Mouse (Mus musculus) midbrain, embryonic 12.5 days (tissue): ENCODE results near the gene Trim46. TPM values are rescaled to one million over a fixed set of nuclear protein-coding genes. Genes with fewer than 3 reads are reported as not detected.

Experiments
- ATAC-seq: fragments of 200-750 bp; cut with Nextera tagmentation; 2 replicates; pipeline ENCODE4 v1.8.0; 2017; ENCODE audit warnings: low read depth, moderate TSS enrichment, moderate library complexity; ENCODE audit not compliant: low FRiP score
- H3K27ac ChIP-seq: fragments of 300-500 bp; sonication (generic); replicated peaks from 2 replicates; pipeline ENCODE4 v1.5.1; 2016; ENCODE audit warnings: mild to moderate bottlenecking
- H3K27me3 ChIP-seq: fragments of 300-500 bp; sonication (generic); 2 replicates; pipeline ENCODE4 v1.6.1; 2016; ENCODE audit warnings: mild to moderate bottlenecking
- H3K36me3 ChIP-seq: fragments of 300-500 bp; sonication (generic); 2 replicates; pipeline ENCODE4 v1.6.1; 2016
- H3K4me1 ChIP-seq: fragments of 300-500 bp; sonication (generic); 2 replicates; pipeline ENCODE4 v1.6.1; 2016
- H3K4me2 ChIP-seq: fragments of 300-500 bp; sonication (generic); replicated peaks from 2 replicates; pipeline ENCODE4 v1.6.1; 2016; ENCODE audit warnings: mild to moderate bottlenecking, moderate library complexity
- H3K4me3 ChIP-seq: fragments of 300-500 bp; sonication (generic); 2 replicates; pipeline ENCODE4 v1.5.1; 2016; ENCODE audit warnings: mild to moderate bottlenecking
- H3K9ac ChIP-seq: fragments of 300-500 bp; sonication (generic); replicated peaks from 2 replicates; pipeline ENCODE4 v1.6.1; 2016; ENCODE audit warnings: mild to moderate bottlenecking, moderate library complexity
- H3K9me3 ChIP-seq: fragments of 300-500 bp; sonication (generic); 2 replicates; pipeline ENCODE4 v1.6.1; 2016; ENCODE audit warnings: mild to moderate bottlenecking
- WGBS: fragments of 180-500 bp; shearing (Covaris S2); methylation state at CpG from one replicate; pipeline ENCODE4 v1.1.7; 2016; 5-methylcytosine and 5-hydroxymethylcytosine counted together
- polyA plus RNA-seq: library from polyadenylated mRNA; unstranded; fragments of >200 nt; fragmentation: Nextera tagmentation; extraction: Ambion mirVana; gene quantifications from 2 replicates; pipeline ENCODE4 v1.2.1, GENCODE M21; 2016

Gene Trim46
- 25.1 and 25.5 TPM in 2 replicates for polyA plus RNA-seq

DNA sequence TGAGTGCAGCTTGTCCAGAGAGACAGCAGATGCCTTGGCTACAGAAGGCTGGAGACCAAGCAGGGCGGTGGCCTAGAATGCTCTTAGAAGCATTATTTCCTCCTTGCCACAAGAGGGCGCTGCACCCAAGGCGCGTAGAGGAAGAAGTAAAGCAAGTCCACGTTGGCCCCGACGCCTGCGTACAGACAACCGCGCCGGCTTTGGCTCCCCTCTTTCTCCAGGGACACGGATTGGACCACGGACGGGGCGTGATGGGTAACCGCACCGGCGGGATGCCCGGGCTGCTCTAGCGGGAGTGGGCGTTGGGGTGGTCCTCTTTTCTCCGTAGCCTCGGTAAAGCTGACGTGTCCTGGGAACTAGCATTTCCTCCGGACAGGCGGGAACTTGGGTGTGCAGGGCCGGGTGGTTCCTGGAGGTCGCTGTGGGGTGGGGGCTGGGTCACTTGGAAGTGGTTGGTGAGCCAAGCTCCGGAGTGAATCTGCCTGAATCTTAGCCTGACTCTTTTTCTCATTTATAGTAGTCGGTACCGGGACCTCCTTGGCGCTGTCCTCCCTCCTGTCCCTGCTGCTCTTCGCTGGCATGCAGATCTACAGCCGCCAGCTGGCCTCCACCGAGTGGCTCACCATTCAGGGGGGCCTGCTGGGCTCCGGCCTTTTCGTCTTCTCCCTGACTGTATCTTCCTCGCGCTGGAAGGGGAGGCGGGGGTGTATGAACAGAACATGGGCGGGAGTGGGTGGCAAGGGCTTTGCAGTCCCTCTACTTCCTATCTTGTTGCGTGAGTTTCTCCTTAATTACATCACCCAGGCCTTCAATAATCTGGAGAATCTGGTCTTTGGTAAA is at the start of gene Trim46:
Trim46 (minus strand) TSS at position 49 of the 840 bp plus-strand sequence.
- Histone ChIP-seq H3K9me3 (no peaks in the 10 kb centered on the region), H3K27me3 (peaks cover 19% of the 10 kb centered on the region), H3K4me3 (peak within 1 kb of the TSS; percentile 78), H3K4me2 (peak within 1 kb of the TSS; percentile 91), H3K36me3 (peaks cover 9% of the 10 kb centered on the region; the same call in 1 of the 2 replicates), H3K4me1 (peaks cover 56% of the 10 kb centered on the region), H3K9ac (peak within 1 kb of the TSS; percentile 78), H3K27ac (peak within 1 kb of the TSS; percentile 90)
- WGBS: under 1% methylated on average over 42 of the region's 42 CpGs
- ATAC-seq: peak; percentile 55

DNA sequence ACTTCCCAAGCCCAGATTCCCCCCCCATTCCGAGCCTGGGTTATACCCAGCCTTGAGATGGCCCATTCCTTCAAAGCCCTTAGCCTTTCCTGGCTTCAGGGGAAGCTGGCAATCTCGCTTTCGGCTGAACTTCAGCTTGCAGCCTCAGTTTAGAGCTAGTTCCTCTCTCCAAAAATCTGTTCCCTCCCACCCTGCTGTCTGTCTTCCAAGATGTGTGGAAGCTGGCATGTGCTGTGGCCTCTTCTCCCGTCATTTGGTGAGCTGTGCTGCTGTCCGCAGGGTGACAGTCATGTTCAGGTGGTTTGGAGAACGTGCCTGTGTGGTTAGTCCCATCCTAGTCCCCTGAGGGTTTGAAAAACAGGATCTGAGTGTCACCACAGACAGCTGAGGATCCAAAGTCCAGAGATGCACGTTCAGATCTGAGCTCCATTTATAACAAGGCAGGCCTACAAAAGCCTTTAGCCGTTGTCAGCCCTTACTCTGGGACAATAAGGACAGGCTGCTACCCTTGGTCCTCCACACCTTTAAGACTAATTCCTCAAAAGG is 49.6 kb upstream of the Trim46 start:
- H3K9me3 ChIP-seq: no peaks in the 10 kb centered on the region
- no peak overlapping the region for H3K4me3 ChIP-seq
- H3K9ac ChIP-seq: no peak overlapping the region
- peaks cover 20% of the 10 kb centered on the region for H3K27me3 ChIP-seq
- H3K4me1 ChIP-seq: peaks cover 7% of the 10 kb centered on the region; the same call in 1 of the 2 replicates
- ATAC-seq: no peak
- no peak overlapping the region for H3K27ac ChIP-seq
- no peak overlapping the region for H3K4me2 ChIP-seq
- 87% methylated on average over 8 of the region's 8 CpGs for WGBS
- no peaks in the 10 kb centered on the region for H3K36me3 ChIP-seq

DNA sequence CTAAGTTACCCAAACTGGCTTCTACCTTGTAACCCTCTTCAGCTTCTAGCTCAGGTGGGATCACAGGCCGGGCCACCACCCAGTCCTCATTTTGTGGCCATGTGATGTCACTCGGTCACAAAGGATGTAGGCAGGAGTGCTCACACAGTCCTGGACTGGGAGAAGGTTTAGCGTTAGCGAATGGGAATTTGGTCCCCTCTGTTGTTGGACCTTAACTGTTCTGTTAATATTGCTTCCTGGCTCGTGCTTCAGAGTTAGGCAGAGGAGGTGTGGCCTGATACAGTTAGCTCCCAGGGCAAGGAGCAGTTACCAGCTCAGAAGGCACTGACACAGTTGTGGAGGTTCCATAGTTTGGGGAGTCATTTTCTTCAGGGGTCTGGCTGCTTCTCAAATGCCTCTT is 48.1 kb upstream of the Trim46 start:
- H3K36me3 ChIP-seq: no peaks in the 10 kb centered on the region
- no peak for ATAC-seq
- H3K4me3 ChIP-seq: no peak overlapping the region
- H3K4me2 ChIP-seq: no peak overlapping the region
- no peaks in the 10 kb centered on the region for H3K9me3 ChIP-seq
- no peak overlapping the region for H3K27ac ChIP-seq
- H3K27me3 ChIP-seq: peaks cover 10% of the 10 kb centered on the region
- H3K9ac ChIP-seq: no peak overlapping the region
- no peaks in the 10 kb centered on the region for H3K4me1 ChIP-seq
- WGBS: 81% methylated on average over 5 of the region's 5 CpGs

DNA sequence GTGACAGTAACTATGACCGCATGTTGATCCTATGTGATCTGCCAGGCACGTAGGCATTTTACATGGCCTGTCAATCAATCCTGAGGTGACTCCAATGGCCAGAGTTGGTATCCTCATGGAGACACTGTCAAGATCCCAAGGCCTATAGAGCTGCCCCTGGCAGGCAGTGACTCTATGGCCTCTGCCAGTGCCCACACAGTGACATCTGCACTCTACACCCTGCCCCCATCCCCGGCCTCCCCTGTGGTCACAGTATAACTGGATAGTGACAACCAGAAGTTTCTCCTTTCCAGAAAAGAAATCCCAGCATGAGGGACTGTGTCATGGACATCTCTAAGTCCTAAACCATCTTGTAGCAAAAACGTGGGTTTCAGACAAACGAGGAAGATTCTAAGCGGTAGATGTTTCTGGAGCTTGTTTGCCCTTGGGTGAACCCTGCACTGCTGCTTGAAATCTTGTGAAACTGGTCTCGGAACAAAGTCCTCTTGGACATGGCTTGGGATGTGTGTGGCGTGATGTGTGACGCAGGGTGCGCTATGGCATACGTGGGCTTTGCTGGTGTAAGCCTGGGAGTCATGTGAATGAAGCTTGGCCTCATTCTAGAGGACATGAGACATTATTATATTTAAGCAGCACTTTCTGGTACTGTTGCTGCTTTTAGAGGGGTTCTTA is 47.3 kb upstream of the Trim46 start:
- H3K4me2 ChIP-seq: no peak overlapping the region
- no peaks in the 10 kb centered on the region for H3K4me1 ChIP-seq
- no peak for ATAC-seq
- no peaks in the 10 kb centered on the region for H3K9me3 ChIP-seq
- H3K27ac ChIP-seq: no peak overlapping the region
- H3K27me3 ChIP-seq: peaks cover 5% of the 10 kb centered on the region
- H3K9ac ChIP-seq: no peak overlapping the region
- no peak overlapping the region for H3K4me3 ChIP-seq
- no peaks in the 10 kb centered on the region for H3K36me3 ChIP-seq
- 92% methylated on average over 11 of the region's 11 CpGs for whole genome bisulfite sequencing

DNA sequence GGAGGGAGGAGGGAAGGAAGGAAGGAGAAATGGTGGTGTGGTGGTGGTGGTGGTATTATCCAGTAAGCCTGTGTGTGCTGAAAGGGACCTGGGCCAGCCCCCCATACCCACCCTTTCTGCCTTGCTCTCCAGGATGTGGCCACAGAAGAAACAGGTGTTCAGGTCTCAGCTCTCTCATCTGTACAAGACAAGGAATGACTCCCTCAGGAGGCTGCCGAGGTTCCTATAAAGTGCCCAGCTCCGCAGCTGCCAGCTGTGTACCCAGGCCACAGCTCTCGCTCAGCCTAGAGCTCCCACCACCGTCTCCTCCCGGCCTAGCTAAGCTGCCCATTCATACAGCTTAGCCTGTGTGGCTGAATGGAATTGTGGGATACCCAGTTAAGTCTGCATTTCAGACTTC is 46.2 kb upstream of the Trim46 start:
- Histone ChIP-seq H3K4me3 (no peak overlapping the region), H3K27ac (no peak overlapping the region), H3K36me3 (no peaks in the 10 kb centered on the region), H3K4me2 (no peak overlapping the region), H3K27me3 (no peaks in the 10 kb centered on the region; the same call in 1 of the 2 replicates), H3K9ac (no peak overlapping the region), H3K4me1 (no peaks in the 10 kb centered on the region), H3K9me3 (no peaks in the 10 kb centered on the region)
- 47% methylated on average over 5 of the region's 5 CpGs for WGBS
- ATAC-seq: no peak

DNA sequence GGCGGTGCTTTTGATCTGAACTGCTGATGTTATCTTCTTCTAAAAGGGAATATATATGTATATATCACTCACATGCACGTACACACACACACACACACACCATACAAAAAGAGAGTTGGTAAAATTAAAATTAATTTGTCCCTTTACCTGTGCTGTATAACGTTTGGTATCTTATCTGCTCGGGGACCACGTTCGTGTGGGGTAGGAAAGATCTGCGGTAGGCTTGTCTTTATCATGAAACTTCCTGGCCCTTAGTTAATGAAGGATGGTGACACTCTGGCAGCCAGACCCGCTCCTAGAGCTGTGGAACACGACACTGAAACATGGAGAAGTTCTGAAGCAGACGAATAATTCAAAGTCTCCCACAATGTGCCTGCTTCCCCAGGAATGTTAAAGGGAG is 45.8 kb upstream of the Trim46 start:
- Histone ChIP-seq H3K4me2 (no peak overlapping the region), H3K9me3 (no peaks in the 10 kb centered on the region), H3K9ac (no peak overlapping the region), H3K27ac (no peak overlapping the region), H3K36me3 (no peaks in the 10 kb centered on the region), H3K4me3 (no peak overlapping the region), H3K4me1 (no peaks in the 10 kb centered on the region), H3K27me3 (no peaks in the 10 kb centered on the region; the same call in 1 of the 2 replicates)
- ATAC-seq: no peak
- 85% methylated on average over 10 of the region's 10 CpGs for WGBS

DNA sequence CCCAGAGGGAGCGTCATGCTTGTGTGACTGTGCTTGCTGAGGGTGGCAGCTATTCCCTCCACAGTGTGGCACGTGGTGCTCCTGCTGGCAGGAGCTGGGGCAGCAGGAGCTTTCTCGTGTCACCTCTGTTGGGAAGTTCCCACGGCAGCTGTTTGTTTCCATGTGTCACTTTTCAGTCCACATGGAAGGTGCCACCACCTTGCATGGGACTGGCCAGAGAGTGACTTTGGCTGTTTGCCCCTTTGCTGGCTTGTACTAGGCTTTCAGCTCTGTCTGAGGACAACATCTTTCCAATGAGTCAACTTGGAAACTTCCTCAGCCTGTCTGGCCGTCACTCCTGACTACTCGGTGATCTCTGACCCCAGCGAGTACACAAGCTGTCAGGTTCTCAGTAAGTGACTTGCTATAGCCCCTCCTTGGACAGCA is 42.4 kb upstream of the Trim46 start:
- Histone ChIP-seq H3K4me3 (no peak overlapping the region), H3K4me1 (0 out of 2 replicates have a peak, but pooled peaks cover 4% of the 10 kb centered on the region), H3K4me2 (no peak overlapping the region), H3K9ac (no peak overlapping the region), H3K27ac (no peak overlapping the region), H3K27me3 (0 out of 2 replicates have a peak, but pooled peaks cover 7% of the 10 kb centered on the region), H3K9me3 (no peaks in the 10 kb centered on the region), H3K36me3 (no peaks in the 10 kb centered on the region)
- no peak for ATAC-seq
- 60% methylated on average over 7 of the region's 7 CpGs for WGBS

DNA sequence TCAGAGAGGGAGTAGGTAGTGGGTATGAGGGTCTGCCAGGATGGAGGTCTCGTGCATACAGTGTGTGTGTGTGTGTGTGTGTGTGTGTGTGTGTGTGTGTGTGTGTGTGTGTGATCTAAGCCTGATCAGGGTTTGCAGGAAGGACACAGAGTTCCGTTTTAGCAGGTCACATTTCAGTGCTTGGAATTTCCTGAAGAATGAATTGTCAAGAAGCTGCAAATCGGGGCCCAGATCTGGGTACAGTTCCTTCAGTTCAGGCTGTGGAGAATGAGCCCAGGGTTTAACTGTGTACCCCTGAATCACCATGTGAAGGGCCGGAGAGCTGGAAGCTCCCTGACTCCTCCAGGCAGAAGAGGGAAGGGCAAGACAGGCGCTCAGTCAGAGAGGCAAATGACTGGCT is 41.2 kb upstream of the Trim46 start:
- no peak overlapping the region for H3K4me3 ChIP-seq
- 67% methylated on average over 5 of the region's 5 CpGs for WGBS

DNA sequence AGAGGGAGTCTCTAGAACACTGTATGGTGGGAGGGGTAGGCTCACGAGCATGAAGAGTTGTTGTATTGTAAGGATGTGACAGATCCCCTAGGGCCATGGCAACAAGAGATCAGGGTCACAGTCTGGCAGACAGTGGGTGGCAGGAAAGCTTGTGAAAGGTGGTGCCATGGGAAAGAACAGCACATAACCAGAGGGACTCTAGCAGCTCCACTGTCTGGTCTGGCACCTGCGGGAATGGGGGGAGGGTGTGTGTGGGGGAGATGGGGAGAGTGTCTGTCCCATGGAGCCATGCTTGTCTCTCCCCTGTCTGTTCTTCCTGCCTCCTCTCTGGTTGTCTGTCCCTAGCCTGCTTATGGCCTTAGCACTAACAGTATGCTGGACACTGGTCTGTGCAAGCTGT is 39.4 kb upstream of the Trim46 start:
- Histone ChIP-seq H3K4me2 (no peak overlapping the region), H3K27ac (no peak overlapping the region), H3K4me1 (peaks cover 22% of the 10 kb centered on the region), H3K27me3 (peaks cover 32% of the 10 kb centered on the region), H3K4me3 (no peak overlapping the region), H3K9ac (no peak overlapping the region), H3K9me3 (no peaks in the 10 kb centered on the region), H3K36me3 (no peaks in the 10 kb centered on the region)
- 47% methylated on average over 2 of the region's 2 CpGs for WGBS
- no peak for ATAC-seq

More for the DNA sequence above, 41.2 kb upstream of the Trim46 start:
- no peak overlapping the region for H3K9ac ChIP-seq
- no peak overlapping the region for H3K27ac ChIP-seq
- H3K4me2 ChIP-seq: no peak overlapping the region
- H3K36me3 ChIP-seq: no peaks in the 10 kb centered on the region
- H3K4me1 ChIP-seq: peaks cover 6% of the 10 kb centered on the region; the same call in 1 of the 2 replicates
- H3K9me3 ChIP-seq: no peaks in the 10 kb centered on the region
- no peak for ATAC-seq
- peaks cover 14% of the 10 kb centered on the region; the same call in 1 of the 2 replicates for H3K27me3 ChIP-seq

DNA sequence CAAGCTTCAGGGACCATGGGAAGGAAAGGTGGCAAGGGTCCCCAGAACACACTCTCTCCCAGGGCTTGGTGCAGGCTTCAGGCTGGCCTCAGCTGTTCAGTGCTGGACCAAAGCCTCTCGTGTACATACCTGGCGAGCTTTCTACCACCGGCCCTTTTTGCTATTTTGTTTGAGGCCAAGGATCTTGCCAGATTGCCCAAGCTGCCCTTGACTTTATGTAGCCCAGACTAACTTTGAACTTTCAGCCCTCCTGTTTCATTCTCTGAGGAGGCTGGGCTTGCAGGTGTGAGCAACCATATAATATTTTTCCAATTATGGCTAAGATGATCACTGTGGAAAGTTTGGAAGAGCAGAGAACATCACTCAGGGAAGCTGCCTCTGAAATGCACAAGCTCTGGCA is 38.2 kb upstream of the Trim46 start:
- H3K4me1 ChIP-seq: peaks cover 35% of the 10 kb centered on the region
- no peak overlapping the region for H3K4me2 ChIP-seq
- no peak overlapping the region for H3K9ac ChIP-seq
- no peak overlapping the region for H3K27ac ChIP-seq
- no peaks in the 10 kb centered on the region for H3K9me3 ChIP-seq
- 91% methylated on average over 3 of the region's 3 CpGs for WGBS
- ATAC-seq: no peak
- H3K27me3 ChIP-seq: peaks cover 44% of the 10 kb centered on the region
- H3K36me3 ChIP-seq: no peaks in the 10 kb centered on the region
- no peak overlapping the region for H3K4me3 ChIP-seq

DNA sequence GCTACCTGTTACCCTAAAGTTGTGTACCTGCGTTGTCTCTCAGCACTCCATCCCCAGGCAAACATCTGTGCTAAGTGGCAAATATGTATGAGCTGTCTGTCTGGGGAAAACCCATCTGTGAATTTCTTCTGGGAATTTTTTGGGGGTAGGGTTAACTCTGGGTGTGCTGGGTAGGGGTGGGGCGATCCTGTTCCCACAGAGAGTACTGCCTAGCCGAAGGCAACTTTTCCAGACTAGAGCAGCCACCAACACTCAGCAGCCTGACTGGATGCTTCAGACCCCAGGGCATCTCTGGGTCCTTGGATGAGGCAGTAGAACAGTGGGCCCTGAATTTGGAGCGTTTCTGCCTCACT is 36.2 kb upstream of the Trim46 start:
- Histone ChIP-seq H3K9me3 (no peaks in the 10 kb centered on the region), H3K27ac (no peak overlapping the region), H3K36me3 (no peaks in the 10 kb centered on the region), H3K4me2 (no peak overlapping the region), H3K9ac (no peak overlapping the region), H3K27me3 (peaks cover 64% of the 10 kb centered on the region), H3K4me3 (no peak overlapping the region), H3K4me1 (peaks cover 41% of the 10 kb centered on the region)
- no peak for ATAC-seq
- 22% methylated on average over 4 of the region's 4 CpGs for WGBS
